Mouse (Mus musculus) urinary bladder, postnatal 10 days (tissue): ENCODE measurements around the gene Sult6b2.

Experiments
- DNase-seq: peaks from one replicate; pipeline ENCODE4 v3.0.0; 2022; ENCODE audit warnings: low spot score

Gene Sult6b2

GRCm38 (mm10) chr6:142810239-142810638 is 5.9 kb upstream of the Sult6b2 start:
- no peak for DNase-seq

DNA sequence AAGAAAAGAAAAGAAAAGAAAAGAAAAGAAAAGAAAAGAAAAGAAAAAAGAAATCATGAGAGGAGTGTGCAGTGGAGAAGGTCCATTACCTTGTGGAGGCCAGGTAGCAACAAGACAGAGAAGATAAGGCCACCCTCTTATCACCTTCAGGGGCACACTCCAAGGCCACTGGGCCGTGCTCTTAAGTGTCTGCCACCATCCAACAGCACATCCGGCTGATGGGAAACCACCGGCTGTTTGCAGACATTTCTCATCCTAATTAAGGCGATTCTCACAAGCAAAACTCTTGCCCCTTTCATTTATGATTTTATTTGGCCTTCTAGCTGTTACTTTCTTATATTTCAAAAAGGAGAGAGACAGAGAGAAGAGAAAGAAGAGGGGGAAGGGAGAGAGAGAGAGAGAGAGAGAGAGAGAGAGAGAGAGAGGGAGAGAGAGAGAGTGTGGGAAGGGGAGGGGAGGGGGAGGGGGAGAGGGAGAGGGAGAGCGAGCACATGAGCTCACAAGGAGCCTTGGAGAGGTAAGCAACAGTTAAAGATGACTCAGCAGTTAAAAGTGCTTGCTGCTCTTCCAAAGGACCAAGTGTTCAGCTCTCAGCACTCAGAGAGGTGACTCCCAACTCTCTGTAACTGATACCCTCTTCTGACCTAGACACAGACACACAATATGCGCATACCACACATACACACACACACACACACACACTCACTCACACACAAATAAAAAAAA is 5.2 kb upstream of the Sult6b2 start:
- no peak for DNase-seq

- DNase-seq, result no peak
Measured at GRCm38 (mm10) chr6:142806326-142806725, 2.0 kb upstream of the Sult6b2 start.

DNA sequence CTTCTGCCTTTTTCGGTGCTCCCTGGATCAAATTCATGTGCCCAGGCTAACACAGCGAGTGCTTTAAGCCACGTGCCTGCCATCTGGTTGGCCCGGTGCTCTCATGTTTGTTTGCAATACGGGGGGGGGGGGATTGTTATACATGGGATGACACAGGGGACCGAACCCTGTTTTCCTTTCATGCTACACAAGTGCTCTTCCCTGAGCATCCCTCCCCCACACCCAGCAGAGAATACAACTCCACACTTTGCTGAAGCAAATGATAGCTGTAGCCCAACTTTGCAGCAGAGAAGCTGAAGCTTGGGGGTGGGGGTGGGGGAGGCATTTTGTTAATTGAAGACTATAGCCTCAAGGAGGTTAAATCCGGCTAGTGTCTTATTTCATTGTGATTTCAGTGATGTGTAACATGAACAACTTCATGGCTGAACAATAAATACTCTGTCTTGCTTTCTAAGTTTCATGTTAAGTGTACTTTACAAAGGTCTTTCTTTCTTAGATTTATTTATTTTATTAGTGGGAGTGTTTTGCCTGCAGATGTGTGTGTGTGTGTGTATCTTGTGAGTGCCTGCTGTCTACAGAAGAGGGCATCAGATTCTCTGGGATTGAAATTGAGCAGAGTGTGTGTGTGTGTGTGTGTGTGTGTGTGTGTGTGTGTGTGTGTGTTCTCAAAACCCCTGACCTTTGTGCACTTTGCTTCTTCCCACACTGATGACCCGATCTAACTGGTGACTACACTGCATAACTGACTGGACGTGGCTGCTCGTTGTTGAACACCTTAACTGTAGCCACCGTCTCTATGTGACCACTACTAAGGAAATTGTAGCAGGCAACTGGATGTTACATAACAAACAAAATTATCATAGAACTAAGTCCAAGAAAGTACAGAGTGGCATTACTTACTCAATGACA is 1.4 kb downstream of the Sult6b2 start:
- DNase-seq, result no peak

DNA sequence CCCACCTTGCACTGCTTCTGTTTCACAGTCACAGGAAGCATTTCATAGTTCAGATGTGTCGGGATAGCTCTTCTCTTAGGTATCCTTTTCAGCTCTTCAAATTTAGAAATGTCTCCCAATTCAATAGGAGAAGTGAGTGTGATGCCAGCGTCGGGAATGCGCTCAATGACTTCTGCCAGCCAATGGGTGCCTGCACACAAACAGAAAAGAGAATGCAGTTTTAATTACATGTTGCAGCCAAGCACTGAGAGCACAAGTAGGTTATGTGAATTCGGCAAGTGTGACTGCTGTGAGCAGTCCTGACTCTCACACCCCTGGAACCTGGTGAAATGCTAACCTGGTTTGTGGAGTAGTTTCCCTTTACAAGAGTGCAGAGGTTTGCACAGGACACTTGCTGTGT is 2.6 kb downstream of the Sult6b2 start:
- no peak for DNase-seq

DNA sequence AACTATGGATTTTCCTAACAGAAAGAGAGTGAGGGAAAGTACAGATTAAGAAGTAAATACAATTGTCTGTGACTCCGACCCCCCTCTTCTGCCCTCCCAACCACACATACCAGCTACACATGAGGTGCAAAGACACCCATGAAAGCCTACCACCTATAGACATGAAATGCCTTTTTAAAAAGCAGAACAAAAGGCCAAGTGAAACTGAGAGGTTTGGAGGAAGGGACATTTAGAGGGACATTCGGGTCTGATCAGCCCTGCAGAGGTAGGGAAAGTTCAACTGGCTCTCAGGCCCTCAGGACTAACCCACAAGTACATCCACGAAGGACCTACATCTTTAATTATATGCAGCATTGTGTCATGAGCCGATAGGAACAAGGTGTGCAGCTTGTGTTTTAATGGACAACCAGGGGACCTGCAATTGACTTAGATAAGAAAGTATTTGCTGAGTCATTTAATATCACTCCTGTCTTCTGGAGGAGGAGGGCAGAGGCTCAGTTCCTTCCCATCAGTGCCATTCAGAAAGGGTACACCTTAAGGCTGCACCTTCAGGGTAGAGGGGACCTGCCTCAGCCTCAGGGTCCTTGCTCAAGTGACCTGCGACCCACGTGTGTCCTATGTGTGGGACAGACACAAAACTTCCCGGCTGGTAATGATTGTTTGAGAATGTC is 4.5 kb downstream of the Sult6b2 start:
- no peak for DNase-seq

DNA sequence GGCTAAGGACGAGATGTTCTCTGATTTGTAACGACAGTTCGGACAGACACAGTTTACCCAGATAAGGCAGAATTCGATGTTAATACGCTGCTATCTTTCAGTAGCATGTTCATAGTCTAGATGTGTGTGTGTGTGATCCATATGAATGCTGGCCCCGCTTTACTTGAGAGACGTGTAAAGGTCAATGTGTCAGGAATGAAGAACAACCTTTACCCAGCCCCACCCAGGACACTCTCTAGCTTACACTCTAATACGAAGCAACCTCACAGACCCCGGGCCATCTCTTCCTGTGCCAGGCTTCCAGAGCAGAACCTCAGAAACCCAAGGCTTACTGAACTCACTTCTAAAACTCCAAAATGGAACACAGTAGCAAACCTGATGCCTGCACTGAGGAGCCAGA is 5.5 kb downstream of the Sult6b2 start:
- no peak for DNase-seq

DNA sequence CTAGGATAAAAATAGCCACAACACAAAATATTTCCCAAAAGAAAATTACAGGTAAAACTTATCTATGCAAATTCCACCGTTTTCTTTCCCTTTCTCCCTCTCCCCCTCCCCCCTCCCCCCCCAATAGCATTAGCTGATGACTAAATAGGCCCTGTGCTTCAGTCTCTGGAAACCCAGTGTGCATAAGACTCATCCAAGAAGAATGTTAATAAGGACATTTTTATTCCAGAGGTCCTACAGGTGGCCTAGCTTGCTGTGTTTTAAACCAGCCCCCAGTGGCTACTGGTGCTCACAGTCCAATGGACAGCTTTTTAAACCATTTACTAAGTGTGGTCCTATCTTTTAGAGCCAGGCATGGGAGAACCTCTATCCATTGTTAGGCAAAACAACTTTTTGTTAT is 6.3 kb downstream of the Sult6b2 start:
- DNase-seq, result no peak

DNA sequence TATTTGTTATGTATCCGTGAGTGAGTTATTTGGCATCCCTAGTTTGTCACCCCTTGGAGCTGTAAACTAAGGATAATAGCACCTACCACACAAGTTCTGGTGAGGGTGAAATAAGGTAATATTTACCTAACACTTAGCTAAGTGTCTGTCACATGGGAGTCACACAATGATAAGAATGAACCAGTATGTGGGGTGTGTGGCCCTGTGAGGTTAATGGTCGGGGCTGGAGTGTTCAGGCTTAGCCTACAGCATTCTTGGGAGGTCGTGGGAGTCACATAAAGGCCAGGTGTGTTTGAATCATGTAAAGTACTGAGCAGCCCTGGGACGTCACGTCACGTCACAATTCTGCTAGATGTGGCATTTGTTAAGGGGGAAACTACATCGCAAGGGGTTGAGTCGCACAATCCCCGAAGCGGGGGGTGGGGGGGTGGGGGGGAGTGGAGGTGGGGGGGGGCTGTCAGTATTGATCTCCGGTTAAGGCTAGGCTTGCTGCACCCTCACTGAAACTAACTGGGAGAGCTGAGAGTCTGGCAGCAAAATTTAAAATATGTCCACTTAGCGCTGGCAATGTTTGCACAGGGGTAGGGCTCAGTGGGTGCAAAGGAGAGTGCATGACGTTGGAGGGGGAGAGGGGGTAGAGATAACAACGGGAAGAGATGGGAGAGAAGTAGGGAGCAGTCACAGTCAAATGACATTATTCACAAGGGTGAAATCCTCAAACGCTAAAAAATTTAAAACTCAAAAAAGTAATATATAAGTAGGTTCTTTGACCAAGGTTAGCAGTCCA is 8.5 kb downstream of the Sult6b2 start:
- no peak for DNase-seq

GRCm38 (mm10) chr6:142795087-142795486 is 9.2 kb downstream of the Sult6b2 start:
- DNase-seq, result no peak

DNA sequence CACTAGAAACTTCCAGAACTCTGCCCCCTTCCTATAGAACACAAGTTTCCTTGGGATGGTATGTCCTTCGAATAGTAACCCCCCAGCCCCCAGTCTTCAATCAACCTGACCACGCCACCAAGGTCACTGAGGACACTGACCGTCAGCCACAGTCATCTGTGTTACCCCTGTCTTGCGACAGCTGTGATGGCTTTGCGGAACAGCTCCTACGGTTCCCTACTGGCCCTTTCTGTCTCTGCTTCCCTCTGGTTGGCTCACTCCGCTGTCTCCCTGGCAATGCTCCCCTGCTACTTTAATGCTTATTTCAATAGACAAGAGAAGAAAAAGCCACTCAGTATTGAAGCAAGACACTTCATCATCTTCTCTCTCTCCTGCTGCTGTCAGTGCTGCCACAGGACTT is 10.8 kb downstream of the Sult6b2 start:
- DNase-seq, result no peak

GRCm38 (mm10) chr6:142792241-142792968 is 11.9 kb downstream of the Sult6b2 start:
- DNase-seq, result no peak

DNA sequence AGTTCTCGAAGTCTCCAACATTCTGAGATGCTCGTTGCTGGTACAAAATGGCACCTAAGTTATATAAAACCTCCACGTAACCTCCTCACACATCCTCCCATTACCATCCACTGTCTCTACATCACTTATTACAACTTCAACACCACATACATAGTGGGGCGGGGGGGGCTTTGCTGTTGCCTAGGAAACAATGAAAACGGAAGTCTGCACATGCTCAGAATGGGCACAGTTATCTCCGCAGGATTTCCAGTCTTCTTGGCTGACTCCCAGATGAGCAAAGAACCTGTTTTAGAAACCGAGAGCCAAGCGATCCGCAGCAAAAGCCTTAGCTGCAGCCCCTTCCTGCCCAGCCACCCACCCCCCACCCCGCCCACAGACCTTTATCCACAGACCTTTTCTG is 14.6 kb downstream of the Sult6b2 start:
- DNase-seq, result no peak

GRCm38 (mm10) chr6:142788042-142788987 is 16.0 kb downstream of the Sult6b2 start:
- no peak for DNase-seq

DNA sequence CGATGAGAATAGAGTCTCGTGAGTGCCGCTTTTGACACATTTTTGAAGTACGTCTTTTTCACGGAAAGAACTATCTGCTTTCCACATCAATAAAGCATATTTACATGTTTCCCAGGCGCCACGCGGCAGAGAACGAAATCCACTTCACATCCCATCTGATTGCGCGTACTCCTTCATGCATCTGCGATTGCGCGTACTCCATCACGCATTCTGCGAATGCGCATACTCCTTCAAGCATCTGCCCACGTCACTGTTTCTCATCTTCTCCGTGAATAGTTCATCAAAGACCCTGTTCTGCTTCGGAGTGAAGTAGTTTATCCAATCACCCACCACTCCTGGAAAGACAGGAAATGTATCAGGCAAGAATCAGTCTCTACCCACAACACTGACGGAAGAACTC is 18.2 kb downstream of the Sult6b2 start:
- no peak for DNase-seq

DNA sequence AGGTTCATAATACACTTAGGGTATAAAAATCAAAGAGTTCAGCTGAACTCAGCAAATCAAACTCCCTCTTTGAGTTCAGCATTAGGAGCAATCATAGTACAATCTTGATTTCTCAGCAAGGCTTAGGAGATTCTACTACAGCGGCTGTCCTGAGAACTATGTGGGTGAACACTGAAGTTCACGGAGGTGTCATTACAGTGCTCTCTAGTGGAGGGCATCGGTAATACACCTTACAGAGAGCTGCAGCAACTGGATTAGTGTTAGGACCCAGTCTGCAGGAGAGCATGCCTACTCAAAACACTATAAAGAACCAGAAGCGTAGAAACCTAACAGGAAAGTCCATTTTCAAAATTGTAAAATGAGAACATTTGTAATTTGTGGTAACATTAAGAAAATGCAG is 19.0 kb downstream of the Sult6b2 start:
- no peak for DNase-seq

- no peak for DNase-seq
Measured at GRCm38 (mm10) chr6:142781286-142781685, 23.0 kb downstream of the Sult6b2 start.

GRCm38 (mm10) chr6:142780574-142781033 is 23.7 kb downstream of the Sult6b2 start:
- no peak for DNase-seq

DNA sequence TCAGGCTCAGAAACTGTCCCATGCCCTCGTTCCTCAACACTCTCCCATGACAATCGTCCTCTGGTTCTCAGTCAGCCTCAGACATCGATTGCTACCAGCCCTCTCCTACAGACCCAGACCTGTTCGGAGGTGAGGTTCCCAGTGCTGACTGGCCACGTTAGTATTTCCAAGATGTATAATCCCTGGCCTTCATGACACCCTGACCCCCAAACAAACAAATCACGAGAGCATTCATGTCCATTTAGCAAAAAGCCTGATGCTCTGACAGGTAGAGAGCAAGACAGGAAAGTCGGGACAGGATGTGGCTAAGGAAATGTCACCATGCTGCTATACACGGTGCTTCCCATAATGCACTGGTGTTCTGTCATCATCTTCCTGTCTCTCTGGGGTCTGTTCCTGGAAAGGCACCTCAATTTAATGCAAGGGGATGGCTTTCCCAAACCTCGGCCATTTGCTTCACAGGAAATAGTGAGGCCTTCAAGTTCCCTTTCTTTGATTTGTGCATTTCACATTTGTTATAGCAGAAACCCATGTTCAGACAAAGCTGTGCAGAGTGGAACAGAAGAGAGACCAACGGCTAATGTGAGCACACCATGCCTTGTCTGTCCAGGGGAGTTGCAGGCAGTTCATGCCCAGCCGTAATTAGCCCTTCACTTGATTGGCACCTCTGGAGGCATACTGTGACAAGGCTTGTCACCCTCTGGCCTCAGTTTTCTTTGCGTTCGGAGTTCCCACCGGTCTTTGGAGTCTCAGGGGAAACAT is 24.3 kb downstream of the Sult6b2 start:
- no peak for DNase-seq
